Mouse (Mus musculus) limb, embryonic 15.5 days (tissue): Measurements from ENCODE around the gene Slc7a11. TPM values are rescaled to one million over a fixed set of nuclear protein-coding genes. Genes with fewer than 3 reads are reported as not detected.

Experiments used
- ATAC-seq: fragments of 200-750 bp; cut with Nextera tagmentation; 2 replicates; pipeline ENCODE4 v1.8.0; 2017; ENCODE audit warnings: low read depth, moderate TSS enrichment; ENCODE audit not compliant: insufficient number of reproducible peaks, low FRiP score, low TSS enrichment
- H3K27ac ChIP-seq: fragments of 300-500 bp; sonication (generic); 2 replicates; pipeline ENCODE4 v1.5.1; 2015; ENCODE audit warnings: moderate library complexity, mild to moderate bottlenecking, inconsistent platforms
- H3K27me3 ChIP-seq: fragments of 300-500 bp; sonication (generic); 2 replicates; pipeline ENCODE4 v1.6.1; 2015; ENCODE audit warnings: inconsistent platforms
- H3K36me3 ChIP-seq: fragments of 300-500 bp; sonication (generic); 2 replicates; pipeline ENCODE4 v1.6.1; 2015; ENCODE audit warnings: inconsistent platforms
- H3K4me1 ChIP-seq: fragments of 300-500 bp; sonication (generic); 2 replicates; pipeline ENCODE4 v1.6.1; 2015; ENCODE audit warnings: inconsistent platforms
- H3K4me2 ChIP-seq: fragments of 300-500 bp; sonication (generic); 2 replicates; pipeline ENCODE4 v1.6.1; 2015; ENCODE audit warnings: mild to moderate bottlenecking, inconsistent platforms
- H3K4me3 ChIP-seq: fragments of 300-500 bp; sonication (generic); 2 replicates; pipeline ENCODE4 v1.5.1; 2015; ENCODE audit warnings: mild to moderate bottlenecking, inconsistent platforms
- H3K9ac ChIP-seq: fragments of 300-500 bp; sonication (generic); 2 replicates; pipeline ENCODE4 v1.6.1; 2015; ENCODE audit warnings: inconsistent platforms
- H3K9me3 ChIP-seq: fragments of 300-500 bp; sonication (generic); 2 replicates; pipeline ENCODE4 v1.6.1; 2016; ENCODE audit warnings: inconsistent platforms
- WGBS: fragments of 180-500 bp; shearing (Covaris S2); methylation state at CpG from one replicate; pipeline ENCODE4 v1.1.7; 2015; 5-methylcytosine and 5-hydroxymethylcytosine counted together
- polyA plus RNA-seq: library from polyadenylated mRNA; unstranded; fragments of >200 nt; fragmentation: Nextera tagmentation; extraction: Ambion mirVana; gene quantifications from 2 replicates; pipeline ENCODE4 v1.2.1, GENCODE M21; 2015

Gene Slc7a11
- polyA plus RNA-seq, 1 experiment from 2014 or later, result 7.0 TPM

DNA sequence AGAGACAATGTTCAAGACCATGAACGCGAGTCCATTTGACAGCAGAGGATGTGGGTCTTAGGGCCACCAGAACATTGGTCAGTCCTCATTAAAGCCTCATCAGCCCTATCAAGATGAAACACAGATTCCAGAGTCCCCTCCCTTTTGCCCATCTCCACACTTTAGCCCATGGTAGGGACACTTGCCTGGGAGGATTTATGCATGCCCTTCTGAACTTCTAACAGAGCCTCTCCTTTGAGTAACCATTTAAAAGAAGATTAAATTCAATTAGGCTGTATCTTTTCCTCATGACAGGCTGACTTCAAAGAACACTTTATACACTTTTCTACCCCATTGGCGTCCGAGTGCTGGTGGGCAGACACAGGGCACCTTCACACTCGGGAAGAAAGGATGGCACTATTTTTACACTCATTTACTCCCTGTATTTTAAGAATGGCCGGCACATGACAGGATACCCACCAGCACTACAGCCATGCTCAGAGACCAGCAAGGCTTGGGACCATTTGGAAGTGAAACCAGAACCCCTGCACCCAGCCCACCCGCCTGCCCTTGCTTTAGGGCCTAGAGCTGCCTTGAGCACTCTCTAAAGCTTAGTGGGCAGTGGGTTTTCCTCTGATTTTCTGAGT is 144.9 kb downstream of the Slc7a11 start:
- Histone ChIP-seq H3K9ac (no peak overlapping the region), H3K4me2 (no peak overlapping the region), H3K4me3 (no peak overlapping the region), H3K36me3 (no peaks in the 10 kb centered on the region), H3K9me3 (no peaks in the 10 kb centered on the region), H3K27me3 (no peaks in the 10 kb centered on the region; the same call in 1 of the 2 replicates), H3K4me1 (peaks cover 10% of the 10 kb centered on the region), H3K27ac (0 out of 2 replicates have a peak overlapping the region, but pooled peaks have one; percentile 3)
- no peak for ATAC-seq
- WGBS, result 63% methylated on average over 7 of the region's 7 CpGs

DNA sequence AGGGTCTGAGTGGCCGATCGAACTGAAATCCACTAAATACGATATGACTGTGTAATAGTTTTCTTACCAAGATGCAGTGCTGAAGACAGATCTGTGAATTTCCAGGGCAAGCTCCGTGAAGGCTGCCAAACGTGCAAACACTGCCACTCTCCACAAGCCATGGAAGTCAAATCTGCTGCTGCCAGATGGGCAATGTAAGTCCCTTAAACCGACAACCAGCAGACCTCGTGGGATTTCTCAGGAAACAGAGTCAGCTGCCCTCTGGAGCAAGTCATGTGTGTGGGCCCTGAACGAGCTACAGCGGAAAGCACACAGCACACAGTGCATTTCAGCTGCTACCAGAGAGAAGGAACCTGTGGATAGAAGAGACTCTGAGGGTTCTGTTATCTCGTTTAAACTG is 146.5 kb downstream of the Slc7a11 start:
- no peak for ATAC-seq
- Histone ChIP-seq H3K4me3 (no peak overlapping the region), H3K9me3 (no peaks in the 10 kb centered on the region), H3K4me1 (peaks cover 10% of the 10 kb centered on the region), H3K4me2 (no peak overlapping the region), H3K27me3 (no peaks in the 10 kb centered on the region; the same call in 1 of the 2 replicates), H3K27ac (no peak overlapping the region), H3K36me3 (no peaks in the 10 kb centered on the region), H3K9ac (no peak overlapping the region)
- WGBS, result 45% methylated on average over 10 of the region's 10 CpGs

DNA sequence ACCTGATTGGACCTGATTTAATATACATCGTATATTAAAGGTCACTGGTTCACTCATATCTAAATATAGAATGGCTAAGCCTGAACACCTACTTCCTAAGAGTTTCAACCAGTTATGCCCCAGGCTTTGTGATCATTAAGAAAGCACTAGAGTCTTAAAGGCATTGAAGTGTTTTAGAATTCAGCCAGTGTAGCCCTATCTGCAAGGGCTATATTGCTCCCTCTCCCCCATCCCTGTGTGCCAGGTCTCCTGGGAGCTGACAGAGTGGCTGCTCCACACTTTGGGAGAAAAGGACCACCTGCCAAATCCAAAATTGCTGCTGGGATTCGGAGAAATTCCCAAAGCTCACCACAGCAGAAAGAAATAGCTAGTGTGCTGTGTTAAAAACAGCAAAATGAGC is 168.4 kb downstream of the Slc7a11 start:
- Histone ChIP-seq H3K9me3 (no peaks in the 10 kb centered on the region), H3K36me3 (no peaks in the 10 kb centered on the region), H3K4me3 (no peak overlapping the region), H3K4me2 (no peak overlapping the region), H3K27ac (no peak overlapping the region), H3K9ac (no peak overlapping the region), H3K27me3 (no peaks in the 10 kb centered on the region), H3K4me1 (no peaks in the 10 kb centered on the region)
- 57% methylated on average over 2 of the region's 2 CpGs for WGBS
- ATAC-seq, result no peak

DNA sequence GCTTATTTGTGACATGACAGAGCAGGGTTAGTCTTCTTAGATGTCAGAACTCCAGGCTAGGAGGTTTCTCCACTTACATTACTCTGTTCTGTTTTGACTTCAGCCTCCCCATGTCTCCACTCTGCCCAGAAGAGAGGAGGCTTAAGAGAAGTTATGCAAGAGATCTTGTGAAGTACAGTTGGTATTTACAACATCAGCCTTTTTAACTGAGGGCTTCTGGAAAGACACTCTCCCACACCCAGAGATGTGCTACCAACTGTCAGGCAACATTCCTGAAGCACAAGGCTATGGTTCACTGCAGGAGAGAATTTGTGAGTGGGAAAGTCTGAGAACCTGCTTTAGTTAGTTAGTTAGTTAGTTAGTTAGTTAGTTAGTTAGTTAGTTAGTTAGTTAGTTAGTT is 171.2 kb downstream of the Slc7a11 start:
- H3K36me3 ChIP-seq, result no peaks in the 10 kb centered on the region
- no peaks in the 10 kb centered on the region for H3K9me3 ChIP-seq
- no peaks in the 10 kb centered on the region for H3K27me3 ChIP-seq
- no peak for ATAC-seq
- no peak overlapping the region for H3K4me2 ChIP-seq
- no peak overlapping the region for H3K4me3 ChIP-seq
- H3K9ac ChIP-seq, result no peak overlapping the region
- H3K27ac ChIP-seq, result no peak overlapping the region
- no peaks in the 10 kb centered on the region for H3K4me1 ChIP-seq

DNA sequence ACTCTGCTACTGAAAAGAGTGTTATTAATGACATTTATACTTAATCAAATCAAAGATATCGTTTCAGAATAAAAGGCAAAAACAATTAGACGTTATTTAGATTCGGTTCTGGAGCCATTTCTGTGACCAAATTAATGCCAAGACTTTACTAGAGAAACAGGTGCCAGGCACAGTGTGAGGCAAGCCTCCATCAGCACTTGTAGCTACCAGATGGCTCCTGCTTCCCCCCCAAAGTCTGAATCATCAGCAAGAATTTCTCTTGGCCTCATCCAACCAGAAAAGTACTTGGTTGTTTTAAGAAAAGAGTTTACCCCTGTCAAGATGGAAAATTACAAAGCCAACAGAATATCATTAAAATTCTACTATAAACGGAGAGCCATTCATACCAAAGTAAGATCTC is 173.7 kb downstream of the Slc7a11 start:
- Histone ChIP-seq H3K4me2 (no peak overlapping the region), H3K4me1 (no peaks in the 10 kb centered on the region), H3K9me3 (no peaks in the 10 kb centered on the region), H3K27me3 (no peaks in the 10 kb centered on the region), H3K4me3 (no peak overlapping the region), H3K9ac (no peak overlapping the region), H3K36me3 (no peaks in the 10 kb centered on the region), H3K27ac (no peak overlapping the region)
- WGBS, result 82% methylated on average over 4 of the region's 4 CpGs
- no peak for ATAC-seq

DNA sequence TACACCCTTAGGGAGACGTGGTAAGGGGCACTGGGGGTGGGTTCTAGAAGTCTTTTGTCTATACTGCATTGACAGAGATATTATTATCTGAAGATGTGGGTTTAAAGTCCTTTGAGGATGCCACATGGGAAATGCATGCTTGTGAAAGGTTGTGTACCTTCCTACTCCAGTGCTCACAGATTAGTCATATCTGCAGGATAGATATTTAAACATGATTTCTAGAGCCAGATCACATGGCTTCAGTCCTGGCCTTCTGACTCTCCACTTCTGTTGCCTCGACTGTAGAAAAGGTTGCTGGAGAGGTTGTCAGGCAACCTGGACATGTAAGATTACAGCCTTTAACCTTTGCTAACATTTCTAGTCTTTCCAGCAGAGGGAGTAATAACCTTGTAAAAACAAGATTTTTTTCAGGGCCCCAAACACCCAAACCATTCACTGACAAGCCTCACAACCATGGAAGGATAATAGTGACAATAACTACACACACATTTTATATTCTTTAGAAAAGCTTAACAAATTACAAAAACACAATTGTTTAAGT is 180.8 kb downstream of the Slc7a11 start:
- Histone ChIP-seq H3K27me3 (no peaks in the 10 kb centered on the region), H3K4me1 (no peaks in the 10 kb centered on the region), H3K27ac (no peak overlapping the region), H3K9me3 (no peaks in the 10 kb centered on the region), H3K36me3 (no peaks in the 10 kb centered on the region), H3K9ac (no peak overlapping the region), H3K4me2 (no peak overlapping the region), H3K4me3 (no peak overlapping the region)
- ATAC-seq, result no peak
- 51% methylated on average over 2 of the region's 2 CpGs for WGBS

DNA sequence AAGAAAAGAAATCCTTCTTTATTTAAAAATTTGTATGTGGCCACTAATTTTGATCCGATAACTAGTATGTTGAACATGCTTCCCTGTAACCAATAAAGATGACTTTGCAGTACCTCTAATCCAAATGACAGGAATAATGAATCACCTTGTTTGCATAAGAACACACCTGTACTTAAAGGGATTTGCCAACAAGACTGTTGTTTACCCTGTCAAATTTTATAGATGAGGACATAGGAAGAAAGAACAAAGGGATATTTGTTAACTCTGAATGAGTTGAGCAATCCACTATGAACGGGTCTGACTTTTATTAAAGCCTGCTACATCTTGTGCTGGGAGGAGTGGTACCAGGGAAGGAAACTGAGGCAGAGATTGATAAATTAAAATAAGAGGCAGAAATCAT is 181.3 kb downstream of the Slc7a11 start:
- no peak for ATAC-seq
- no peaks in the 10 kb centered on the region for H3K27me3 ChIP-seq
- no peaks in the 10 kb centered on the region for H3K9me3 ChIP-seq
- H3K27ac ChIP-seq, result no peak overlapping the region
- H3K9ac ChIP-seq, result no peak overlapping the region
- no peaks in the 10 kb centered on the region for H3K4me1 ChIP-seq
- no peak overlapping the region for H3K4me2 ChIP-seq
- H3K36me3 ChIP-seq, result no peaks in the 10 kb centered on the region
- H3K4me3 ChIP-seq, result no peak overlapping the region
- 57% methylated on average over 2 of the region's 2 CpGs for WGBS

DNA sequence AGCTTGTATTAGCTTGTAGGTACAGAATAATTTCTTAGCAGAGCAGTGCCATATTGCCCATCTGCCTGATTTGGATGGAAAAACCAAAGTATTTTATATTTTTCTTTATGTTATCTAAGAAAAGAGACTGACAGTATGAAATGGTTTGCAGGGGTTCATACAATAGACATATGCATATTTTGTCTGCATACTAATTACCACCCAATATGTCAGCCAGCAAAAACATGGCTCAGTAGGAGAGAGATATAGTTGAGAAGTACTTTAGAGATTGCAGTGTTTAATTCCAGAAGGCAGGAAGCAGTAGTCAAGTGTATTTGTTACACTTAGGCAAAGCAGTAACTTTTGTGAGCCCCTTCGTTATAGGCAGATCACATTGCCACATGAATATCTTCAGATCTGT is 182.7 kb downstream of the Slc7a11 start:
- ATAC-seq, result no peak
- WGBS, result 84% methylated on average over 1 of the region's 1 CpGs
- H3K9ac ChIP-seq, result no peak overlapping the region
- H3K4me1 ChIP-seq, result no peaks in the 10 kb centered on the region
- H3K27me3 ChIP-seq, result no peaks in the 10 kb centered on the region
- no peak overlapping the region for H3K4me2 ChIP-seq
- no peak overlapping the region for H3K27ac ChIP-seq
- no peaks in the 10 kb centered on the region for H3K9me3 ChIP-seq
- no peak overlapping the region for H3K4me3 ChIP-seq
- no peaks in the 10 kb centered on the region for H3K36me3 ChIP-seq

DNA sequence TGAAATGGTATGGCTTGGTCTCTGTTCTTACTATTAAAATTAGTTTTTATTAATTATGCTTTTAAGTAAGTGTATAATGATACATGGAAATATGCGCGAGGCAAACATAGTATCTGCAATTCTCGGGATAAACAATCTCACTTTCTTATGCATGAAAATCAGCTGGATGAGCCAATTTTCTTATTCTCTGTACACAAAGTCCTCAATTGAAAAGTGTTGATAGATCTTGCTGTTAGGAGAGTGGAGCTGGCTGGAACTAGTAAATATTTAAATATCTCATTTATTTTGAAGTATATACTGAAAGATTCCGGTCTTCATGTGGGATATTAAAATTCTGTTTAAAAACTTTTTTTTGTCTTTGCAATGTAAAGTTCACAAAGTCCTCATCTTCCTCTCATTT is 184.6 kb downstream of the Slc7a11 start:
- Histone ChIP-seq H3K27me3 (no peaks in the 10 kb centered on the region), H3K9ac (no peak overlapping the region), H3K36me3 (no peaks in the 10 kb centered on the region), H3K9me3 (no peaks in the 10 kb centered on the region), H3K4me3 (no peak overlapping the region), H3K4me2 (no peak overlapping the region), H3K4me1 (no peaks in the 10 kb centered on the region), H3K27ac (no peak overlapping the region)
- ATAC-seq, result no peak
- 84% methylated on average over 4 of the region's 4 CpGs for WGBS

DNA sequence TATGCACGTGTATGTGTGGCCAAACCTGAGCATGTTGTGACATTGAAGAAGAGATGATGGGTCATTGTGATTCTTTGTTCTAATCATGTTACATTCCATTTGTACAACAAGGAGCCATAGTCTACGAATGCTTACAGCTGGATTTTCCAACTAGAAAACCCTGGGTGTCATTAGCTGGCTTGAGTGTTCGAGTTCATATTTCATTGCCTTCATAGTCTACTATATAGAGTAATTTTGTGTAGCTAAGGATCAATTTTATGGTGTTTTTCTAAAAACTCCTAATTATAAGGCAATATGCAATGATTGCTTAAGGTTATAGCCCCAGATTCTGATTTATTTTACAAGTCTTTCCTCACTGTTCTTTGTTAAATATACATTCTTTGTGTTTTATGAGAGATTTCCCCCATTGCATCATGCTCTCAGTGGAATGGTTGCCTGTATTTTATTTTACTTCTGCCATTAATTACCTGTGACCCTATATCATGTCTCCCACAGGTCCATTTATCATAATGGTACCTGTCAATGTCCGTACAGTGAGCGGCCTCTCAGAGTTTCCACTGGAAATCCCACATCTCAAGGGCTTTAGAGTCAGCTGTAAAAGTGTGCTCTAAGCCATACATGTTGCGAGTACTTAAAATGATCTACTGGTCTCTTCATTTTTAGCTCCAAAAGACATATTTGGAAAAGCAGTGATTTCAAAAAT is 193.7 kb downstream of the Slc7a11 start:
- no peaks in the 10 kb centered on the region for H3K27me3 ChIP-seq
- no peak overlapping the region for H3K9ac ChIP-seq
- no peaks in the 10 kb centered on the region for H3K9me3 ChIP-seq
- WGBS, result 41% methylated on average over 6 of the region's 6 CpGs
- H3K36me3 ChIP-seq, result no peaks in the 10 kb centered on the region
- no peak overlapping the region for H3K4me2 ChIP-seq
- no peaks in the 10 kb centered on the region for H3K4me1 ChIP-seq
- no peak overlapping the region for H3K4me3 ChIP-seq
- no peak for ATAC-seq
- H3K27ac ChIP-seq, result no peak overlapping the region

DNA sequence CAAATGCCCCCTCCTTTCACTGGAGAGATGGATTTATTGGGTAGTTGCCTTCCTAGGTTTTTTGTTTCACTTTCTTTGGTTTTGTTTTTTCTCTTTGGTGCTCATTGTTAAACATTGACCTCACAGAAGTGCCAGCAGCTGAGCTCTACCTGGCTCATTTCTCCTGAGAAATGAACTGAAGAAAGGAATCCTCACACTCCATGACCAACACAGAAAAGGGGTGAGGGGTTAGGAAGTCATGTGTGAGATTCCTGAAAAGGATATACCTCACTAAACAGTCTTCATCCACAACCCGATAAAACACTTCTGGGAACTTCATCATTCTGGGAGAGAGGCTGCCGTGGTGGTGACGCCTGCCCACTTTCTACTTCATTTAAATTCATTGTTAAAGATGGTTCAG is 207.4 kb downstream of the Slc7a11 start:
- 78% methylated on average over 3 of the region's 3 CpGs for WGBS

DNA sequence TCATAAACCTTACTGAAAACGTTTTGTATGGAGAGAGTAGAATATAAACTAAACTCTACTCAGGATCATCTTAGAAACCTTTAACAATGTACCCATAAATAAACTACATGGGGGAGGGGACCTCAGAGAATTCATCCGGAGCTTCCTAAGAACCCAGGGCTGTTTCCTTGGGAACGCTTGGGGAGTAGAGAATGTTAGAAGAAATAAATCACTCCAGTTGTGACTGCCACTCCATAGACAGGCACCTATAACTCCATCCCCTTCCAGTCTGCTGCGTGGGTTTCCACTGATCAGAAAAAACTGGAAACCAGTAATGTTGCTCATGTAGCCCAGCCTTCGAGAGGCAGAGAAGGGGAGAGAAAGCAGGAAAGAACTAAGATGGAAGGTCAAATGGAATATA is 210.3 kb downstream of the Slc7a11 start:
- 47% methylated on average over 5 of the region's 5 CpGs for WGBS
- H3K9me3 ChIP-seq, result no peaks in the 10 kb centered on the region
- H3K9ac ChIP-seq, result no peak overlapping the region
- H3K4me2 ChIP-seq, result no peak overlapping the region
- ATAC-seq, result no peak
- H3K4me1 ChIP-seq, result no peaks in the 10 kb centered on the region
- no peak overlapping the region for H3K4me3 ChIP-seq
- H3K27ac ChIP-seq, result no peak overlapping the region
- H3K27me3 ChIP-seq, result no peaks in the 10 kb centered on the region
- H3K36me3 ChIP-seq, result no peaks in the 10 kb centered on the region

More for the DNA sequence above, 207.4 kb downstream of the Slc7a11 start:
- no peaks in the 10 kb centered on the region for H3K9me3 ChIP-seq
- H3K36me3 ChIP-seq, result no peaks in the 10 kb centered on the region
- no peak for ATAC-seq
- no peak overlapping the region for H3K27ac ChIP-seq
- no peak overlapping the region for H3K4me3 ChIP-seq
- H3K27me3 ChIP-seq, result no peaks in the 10 kb centered on the region
- no peaks in the 10 kb centered on the region for H3K4me1 ChIP-seq
- no peak overlapping the region for H3K4me2 ChIP-seq
- H3K9ac ChIP-seq, result no peak overlapping the region
